Mouse (Mus musculus) heart, postnatal 25 days (tissue): Measurements from ENCODE around the gene Atp10a. TPM values are rescaled to one million over a fixed set of nuclear protein-coding genes. Genes with fewer than 3 reads are reported as not detected.

Source experiments
- DNase-seq: peaks from one replicate; pipeline ENCODE4 v3.0.0; 2022; ENCODE audit warnings: low spot score
- intact Hi-C: fragments of 180-260 bp; cut with DNase I; formaldehyde crosslinking; loops from one replicate; pipeline ENCODE4 v1.15.1; 2025
- total RNA-seq, 2 experiments: library from RNA; stranded (reverse); gene quantifications; 2 replicates each; pipeline ENCODE4 v1.2.3; 2021

Atp10a gene
- total RNA-seq, 2 experiments from 2014 or later = 1.5 to 2.4 TPM

- intact Hi-C loops = no loop called here
- no peak for DNase-seq
Measured at GRCm38 (mm10) chr7:58732406-58732805, 76.4 kb downstream of the Atp10a start.

- DNase-seq = no peak
- intact Hi-C loops = no loop called here
Measured at GRCm38 (mm10) chr7:58733490-58733901, 77.5 kb downstream of the Atp10a start.

- DNase-seq = no peak
- intact Hi-C loops = no loop called here
Measured at GRCm38 (mm10) chr7:58736841-58737547, 81.0 kb downstream of the Atp10a start.

GRCm38 (mm10) chr7:58740196-58740595 is 84.2 kb downstream of the Atp10a start:
- intact Hi-C loops = loop anchor here (10.0 kb wide), 1 partner anchor 155 kb away; no protein-coding TSS in a partner anchor
- no peak for DNase-seq

- no peak for DNase-seq
- intact Hi-C loops = loop anchor here (10.0 kb wide), 1 partner anchor 156 kb away; no protein-coding TSS in a partner anchor
Measured at GRCm38 (mm10) chr7:58740842-58741241, 84.9 kb downstream of the Atp10a start.

- intact Hi-C loops = loop anchor here (10.0 kb wide), 1 partner anchor 157 kb away; no protein-coding TSS in a partner anchor
- DNase-seq = no peak
Measured at GRCm38 (mm10) chr7:58742009-58742408, 86.0 kb downstream of the Atp10a start.

- no peak for DNase-seq
- intact Hi-C loops = loop anchor here (10.0 kb wide), 1 partner anchor 158 kb away; no protein-coding TSS in a partner anchor
Measured at GRCm38 (mm10) chr7:58742648-58743047, 86.7 kb downstream of the Atp10a start.

GRCm38 (mm10) chr7:58743362-58744320 is 87.7 kb downstream of the Atp10a start:
- no peak for DNase-seq

GRCm38 (mm10) chr7:58746817-58747216 is 90.9 kb downstream of the Atp10a start:
- DNase-seq = no peak

More at GRCm38 (mm10) chr7:58743362-58744320, 87.7 kb downstream of the Atp10a start:
- intact Hi-C loops = loop anchor here (10.0 kb wide), 1 partner anchor 159 kb away; no protein-coding TSS in a partner anchor

GRCm38 (mm10) chr7:58749904-58750612 is 94.1 kb downstream of the Atp10a start:
- DNase-seq = no peak
- intact Hi-C loops = loop anchor here (5.0 to 10.0 kb wide), 2 partner anchors 165 to 277 kb away; no protein-coding TSS in a partner anchor

More at GRCm38 (mm10) chr7:58746817-58747216, 90.9 kb downstream of the Atp10a start:
- intact Hi-C loops = loop anchor here (10.0 kb wide), 1 partner anchor 162 kb away; no protein-coding TSS in a partner anchor

GRCm38 (mm10) chr7:58752041-58752440 is 96.1 kb downstream of the Atp10a start:
- DNase-seq = no peak
- intact Hi-C loops = loop anchor here (5.0 kb wide), 1 partner anchor 275 kb away; no protein-coding TSS in a partner anchor

- intact Hi-C loops = loop anchor here (5.0 kb wide), 1 partner anchor 273 kb away; no protein-coding TSS in a partner anchor
- DNase-seq = no peak
Measured at GRCm38 (mm10) chr7:58754076-58754475, 98.1 kb downstream of the Atp10a start.

- intact Hi-C loops = loop anchor here (5.0 kb wide), 1 partner anchor 273 kb away; no protein-coding TSS in a partner anchor
- no peak for DNase-seq
Measured at GRCm38 (mm10) chr7:58754536-58754935, 98.6 kb downstream of the Atp10a start.

GRCm38 (mm10) chr7:58755083-58755482 is 99.1 kb downstream of the Atp10a start:
- no peak for DNase-seq
- intact Hi-C loops = no loop called here

- intact Hi-C loops = no loop called here
- no peak for DNase-seq
Measured at GRCm38 (mm10) chr7:58755846-58756245, 99.9 kb downstream of the Atp10a start.

GRCm38 (mm10) chr7:58757331-58757730 is 101.4 kb downstream of the Atp10a start:
- intact Hi-C loops = no loop called here

GRCm38 (mm10) chr7:58758396-58758795 is 102.4 kb downstream of the Atp10a start:
- intact Hi-C loops = no loop called here
- no peak for DNase-seq

More at GRCm38 (mm10) chr7:58757331-58757730, 101.4 kb downstream of the Atp10a start:
- DNase-seq = no peak

- intact Hi-C loops = no loop called here
- DNase-seq = no peak
Measured at GRCm38 (mm10) chr7:58759265-58759664, 103.3 kb downstream of the Atp10a start.

GRCm38 (mm10) chr7:58767257-58767656 is 111.3 kb downstream of the Atp10a start:
- no peak for DNase-seq
- intact Hi-C loops = loop anchor here (5.0 kb wide), 1 partner anchor 105 kb away; no protein-coding TSS in a partner anchor
